Mouse (Mus musculus) testis, adult 2 months (tissue): ENCODE results near the gene Ptpre.

Experiments used
- CTCF ChIP-seq: fragments of 200-500 bp; IDR thresholded peaks from 2 replicates; pipeline ENCODE4 v1.5.1; 2012; ENCODE audit warnings: low read depth, mild to moderate bottlenecking, inconsistent platforms, low read length, moderate library complexity; ENCODE audit not compliant: control insufficient read depth, insufficient read depth, insufficient replicate concordance
- POLR2A ChIP-seq: fragments of 200-500 bp; IDR thresholded peaks from 2 replicates; pipeline ENCODE4 v1.6.1; 2012; ENCODE audit warnings: low read depth, mild to moderate bottlenecking, inconsistent platforms, low read length, moderate library complexity; ENCODE audit not compliant: control insufficient read depth

DNA sequence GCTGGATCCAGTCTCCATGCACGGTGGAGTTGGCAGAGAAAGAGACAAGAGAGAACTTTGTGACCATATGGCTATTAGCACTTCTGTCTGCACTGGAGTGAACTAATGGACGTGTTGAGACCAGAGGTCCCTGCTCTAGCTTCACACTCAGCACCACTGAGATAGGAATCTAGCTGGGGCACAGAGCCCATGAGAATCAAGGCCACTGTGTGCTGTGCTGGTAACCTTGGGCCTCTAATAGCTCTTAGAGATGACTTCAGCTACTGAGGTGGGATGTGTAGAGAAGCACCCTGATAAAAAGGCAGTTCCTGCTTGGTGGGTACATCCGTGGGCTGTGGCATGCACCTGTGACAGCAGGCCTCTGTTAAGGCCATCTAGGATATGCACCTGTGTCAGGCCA lies 136.3 kb downstream of the Ptpre start:
- TF ChIP-seq CTCF (no peak), POLR2A (no peak)
